Mouse (Mus musculus) forebrain, embryonic 16.5 days (tissue): ENCODE data around the gene Tbc1d17. TPM values are rescaled to one million over a fixed set of nuclear protein-coding genes. Genes with fewer than 3 reads are reported as not detected.

Experiments used
- ATAC-seq: fragments of 200-750 bp; cut with Nextera tagmentation; 2 replicates; pipeline ENCODE4 v1.8.0; 2017; ENCODE audit warnings: mild to moderate bottlenecking, moderate library complexity
- H3K27ac ChIP-seq: fragments of 300-500 bp; sonication (generic); 2 replicates; pipeline ENCODE4 v1.5.1; 2014; ENCODE audit warnings: low read length, control low read depth
- H3K27me3 ChIP-seq: fragments of 300-500 bp; sonication (generic); replicated peaks from 2 replicates; pipeline ENCODE4 v1.6.1; 2014; ENCODE audit warnings: low read length; ENCODE audit not compliant: control insufficient read depth, insufficient read depth
- H3K36me3 ChIP-seq: fragments of 300-500 bp; sonication (generic); 2 replicates; pipeline ENCODE4 v1.6.1; 2014; ENCODE audit not compliant: control insufficient read depth, insufficient read depth
- H3K4me1 ChIP-seq: fragments of 300-500 bp; sonication (generic); replicated peaks from 2 replicates; pipeline ENCODE4 v1.6.1; 2014; ENCODE audit warnings: low read length; ENCODE audit not compliant: control insufficient read depth, insufficient read depth
- H3K4me2 ChIP-seq: fragments of 300-500 bp; sonication (generic); 2 replicates; pipeline ENCODE4 v1.6.1; 2014; ENCODE audit warnings: mild to moderate bottlenecking, low read length, control low read depth
- H3K4me3 ChIP-seq: fragments of 300-500 bp; sonication (generic); replicated peaks from 2 replicates; pipeline ENCODE4 v1.5.1; 2014; ENCODE audit warnings: mild to moderate bottlenecking, low read length, control low read depth
- H3K9ac ChIP-seq: fragments of 300-500 bp; sonication (generic); replicated peaks from 2 replicates; pipeline ENCODE4 v1.6.1; 2014; ENCODE audit warnings: low read depth, low read length, control low read depth
- H3K9me3 ChIP-seq: fragments of 300-500 bp; sonication (generic); 2 replicates; pipeline ENCODE4 v1.6.1; 2016; ENCODE audit warnings: low read length; ENCODE audit not compliant: control insufficient read depth
- WGBS: fragments of 180-500 bp; shearing (Covaris S2); extraction: QIAGEN DNeasy Blood & Tissue Kit; methylation state at CpG from one replicate; pipeline ENCODE4 v1.1.7; 2014; 5-methylcytosine and 5-hydroxymethylcytosine counted together
- microRNA counts: library from miRNA; unstranded; fragments of <30 nt; microRNA quantifications from one replicate; lab custom pipeline; 2016
- microRNA-seq: library from miRNA; unstranded; fragments of <30 nt; microRNA quantifications from one replicate; pipeline ENCODE4, GENCODE M21; 2017
- polyA plus RNA-seq: library from polyadenylated mRNA; unstranded; fragments of >200 nt; fragmentation: Nextera tagmentation; extraction: Ambion mirVana; gene quantifications from 2 replicates; pipeline ENCODE4 v1.2.1, GENCODE M21; 2015

Tbc1d17 gene
- polyA plus RNA-seq, 1 experiment from 2014 or later, result 122 TPM

DNA sequence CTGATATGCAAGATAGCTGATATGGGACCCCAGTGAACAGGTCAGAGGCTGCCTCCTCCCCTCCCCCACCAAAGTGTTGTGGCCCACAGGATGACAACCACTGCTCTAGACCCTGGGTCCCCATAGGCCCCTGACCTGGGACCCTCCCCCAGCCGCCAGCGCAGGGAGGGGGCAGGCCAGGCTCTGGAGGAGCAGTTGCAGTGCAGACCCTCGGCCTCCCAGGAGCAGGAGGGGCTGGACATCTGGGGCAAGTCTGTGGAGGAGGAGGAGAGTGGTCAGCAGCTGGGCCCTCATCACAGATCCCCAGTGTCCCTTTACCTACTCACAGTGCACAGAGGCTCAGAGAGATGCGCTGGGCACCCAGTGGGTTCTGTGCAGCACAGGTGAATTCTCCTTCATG lies 58.8 kb downstream of the Tbc1d17 start:
- ATAC-seq, result no peak
- Histone ChIP-seq H3K4me1 (no peaks in the 10 kb centered on the region), H3K9ac (no peak overlapping the region), H3K9me3 (0 out of 2 replicates have a peak, but pooled peaks cover 3% of the 10 kb centered on the region), H3K27me3 (no peaks in the 10 kb centered on the region), H3K27ac (no peak overlapping the region), H3K36me3 (no peaks in the 10 kb centered on the region), H3K4me2 (no peak overlapping the region), H3K4me3 (no peak overlapping the region)
- WGBS, result 64% methylated on average over 4 of the region's 4 CpGs

DNA sequence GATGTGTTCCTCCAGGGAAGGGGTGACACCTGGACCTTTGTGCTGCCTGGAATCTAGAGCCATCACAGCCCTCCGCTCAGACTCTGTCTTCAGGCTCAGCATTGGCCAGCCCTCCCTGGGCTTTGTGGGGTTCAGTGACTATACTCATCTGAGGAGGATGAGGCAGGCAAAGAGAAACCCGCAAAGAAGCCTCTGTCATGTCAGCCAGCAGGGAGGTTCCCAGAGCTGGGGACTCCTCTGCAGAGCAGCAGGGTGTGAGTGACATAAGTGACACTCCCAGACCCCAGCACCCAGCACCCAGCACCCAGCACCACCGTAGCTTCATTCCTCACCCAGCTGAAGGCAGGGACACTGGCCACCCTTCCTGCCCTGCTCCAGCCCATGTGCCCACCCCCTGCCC lies 59.3 kb downstream of the Tbc1d17 start:
- no peak for ATAC-seq
- WGBS, result 76% methylated on average over 3 of the region's 3 CpGs
- Histone ChIP-seq H3K36me3 (no peaks in the 10 kb centered on the region), H3K4me2 (no peak overlapping the region), H3K27ac (no peak overlapping the region), H3K9ac (no peak overlapping the region), H3K4me3 (no peak overlapping the region), H3K27me3 (no peaks in the 10 kb centered on the region), H3K9me3 (0 out of 2 replicates have a peak, but pooled peaks cover 3% of the 10 kb centered on the region), H3K4me1 (no peaks in the 10 kb centered on the region)

MicroRNA genes within 50 kb of the gene (microRNA counts, 519-probe panel; counts per million panel counts)
- microRNA mmu-miR-707 (lab: Ali Mortazavi, UCI), result not detected

Small RNA genes within 50 kb of the gene (microRNA-seq; reads per million reads assigned to microRNA genes)
- gene Mir707, result not detected

Other genes with a start within 250 kb of the Tbc1d17 start
- 1.6 and 1.7 TPM in 2 replicates for gene Myh14, start 178.2 kb downstream of the Tbc1d17 start, polyA plus RNA-seq
- not detected in 2 replicates for gene Izumo2, start 140.3 kb downstream of the Tbc1d17 start, polyA plus RNA-seq
- gene Vrk3, start 100.7 kb downstream of the Tbc1d17 start, polyA plus RNA-seq, result 34.6 and 36.0 TPM in 2 replicates
- 1.1 and 1.8 TPM in 2 replicates for gene Zfp473, start 98.0 kb downstream of the Tbc1d17 start, polyA plus RNA-seq
- 53.9 and 56.1 TPM in 2 replicates for gene Nup62, start 33.0 kb downstream of the Tbc1d17 start, polyA plus RNA-seq
- 0.44 and 2.3 TPM in 2 replicates for gene Il4i1, start 32.7 kb downstream of the Tbc1d17 start, polyA plus RNA-seq
- 3.4 and 3.7 TPM in 2 replicates for gene Atf5, start 32.4 kb downstream of the Tbc1d17 start, polyA plus RNA-seq
- gene Akt1s1, start 88 bp downstream of the Tbc1d17 start, polyA plus RNA-seq, result 103 and 110 TPM in 2 replicates
- 29.4 and 32.6 TPM in 2 replicates for gene Pnkp, start 8.1 kb upstream of the Tbc1d17 start, polyA plus RNA-seq
- gene Ptov1, start 20.7 kb upstream of the Tbc1d17 start, polyA plus RNA-seq, result 551 and 582 TPM in 2 replicates
- gene Med25, start 43.6 kb upstream of the Tbc1d17 start, polyA plus RNA-seq, result 158 and 166 TPM in 2 replicates
- 21.1 and 21.2 TPM in 2 replicates for gene Fuz, start 47.0 kb upstream of the Tbc1d17 start, polyA plus RNA-seq
- gene Ap2a1, start 80.4 kb upstream of the Tbc1d17 start, polyA plus RNA-seq, result 111 and 113 TPM in 2 replicates
- gene Tsks, start 94.1 kb upstream of the Tbc1d17 start, polyA plus RNA-seq, result 0.15 TPM in 1 of 2 replicates, not detected in the other
- gene Cpt1c, start 125.8 kb upstream of the Tbc1d17 start, polyA plus RNA-seq, result 49.1 and 63.9 TPM in 2 replicates
- 646 and 707 TPM in 2 replicates for gene Prmt1, start 137.5 kb upstream of the Tbc1d17 start, polyA plus RNA-seq
- gene Irf3, start 148.6 kb upstream of the Tbc1d17 start, polyA plus RNA-seq, result 56.2 and 60.6 TPM in 2 replicates
- gene Bcl2l12, start 149.6 kb upstream of the Tbc1d17 start, polyA plus RNA-seq, result 15.3 and 16.0 TPM in 2 replicates
- 42.1 and 44.3 TPM in 2 replicates for gene Scaf1, start 167.3 kb upstream of the Tbc1d17 start, polyA plus RNA-seq
- 10.1 and 12.0 TPM in 2 replicates for gene Rras, start 168.9 kb upstream of the Tbc1d17 start, polyA plus RNA-seq
- gene Prr12, start 203.8 kb upstream of the Tbc1d17 start, polyA plus RNA-seq, result 15.2 and 17.3 TPM in 2 replicates
- 60.8 and 65.7 TPM in 2 replicates for gene Nosip, start 213.3 kb upstream of the Tbc1d17 start, polyA plus RNA-seq
- 13.3 and 13.6 TPM in 2 replicates for gene Prrg2, start 213.6 kb upstream of the Tbc1d17 start, polyA plus RNA-seq
- 50.8 and 66.2 TPM in 2 replicates for gene Rcn3, start 243.1 kb upstream of the Tbc1d17 start, polyA plus RNA-seq